Mouse (Mus musculus): ENCODE measurements around the gene Phkb.

DNA sequence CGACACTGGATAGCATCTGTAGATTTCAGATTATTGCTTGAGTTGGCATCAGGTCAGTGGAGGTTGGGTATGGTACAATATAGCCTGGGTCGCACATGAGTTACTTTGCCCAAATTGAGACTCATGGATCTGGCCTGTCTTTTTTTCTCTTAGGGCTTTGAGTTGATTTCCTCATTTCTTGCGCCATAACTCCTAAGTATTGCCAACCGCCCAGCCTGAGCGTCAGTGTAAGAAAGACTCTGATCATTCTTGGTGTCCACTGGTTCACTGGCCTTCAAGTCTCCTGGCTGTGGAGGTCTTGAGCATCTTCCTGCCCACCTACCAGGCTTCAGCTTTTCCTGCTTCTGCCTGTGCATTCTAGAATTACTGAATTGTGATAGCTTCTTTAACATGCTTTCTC lies 104.1 kb downstream of the Phkb start:
- no peak for TF ChIP-seq CTCF (IDR thresholded peaks at IDR 0.05; ENCODE audit: low read depth)
- no peak for TF ChIP-seq EP300 (IDR thresholded peaks at IDR 0.05; ENCODE audit: low read depth)

Data from liver, embryonic 14.5 days (tissue).